Mouse (Mus musculus) liver, postnatal 0 days (tissue): ENCODE results near the gene Mroh8.

Experiments
- CTCF ChIP-seq: sonication (generic); IDR thresholded peaks from 2 replicates; pipeline ENCODE4 v1.5.1; 2016; ENCODE audit warnings: antibody characterized with exemption, low read depth
- EP300 ChIP-seq: IDR thresholded peaks from 2 replicates; pipeline ENCODE4 v1.6.1; 2016; ENCODE audit warnings: antibody characterized with exemption, low read depth, mild to moderate bottlenecking

- TF ChIP-seq CTCF, result no peak
- no peak for TF ChIP-seq EP300
Observed at GRCm38 (mm10) chr2:157303096-157303495, 23.7 kb upstream of the Mroh8 start.
